Mouse (Mus musculus) erythroblast, embryonic 14.5 days (primary cell): Measurements from ENCODE around the gene Usf1. TPM values are rescaled to one million over a fixed set of nuclear protein-coding genes. Genes with fewer than 3 reads are reported as not detected.

Experiments
- H3K27me3 ChIP-seq: 2 replicates; pipeline ENCODE4 v1.6.1; 2012; ENCODE audit warnings: inconsistent platforms; ENCODE audit not compliant: control insufficient read depth
- H3K36me3 ChIP-seq: 2 replicates; pipeline ENCODE4 v1.6.1; 2012; ENCODE audit warnings: mild to moderate bottlenecking, inconsistent platforms; ENCODE audit not compliant: control insufficient read depth
- H3K4me1 ChIP-seq: 2 replicates; pipeline ENCODE4 v1.6.1; 2012; ENCODE audit warnings: inconsistent platforms; ENCODE audit not compliant: control insufficient read depth
- H3K4me3 ChIP-seq: replicated peaks from 2 replicates; pipeline ENCODE3; 2012; ENCODE audit warnings: moderate library complexity, mild to moderate bottlenecking, inconsistent platforms
- H3K9me3 ChIP-seq: 2 replicates; pipeline ENCODE4 v1.6.1; 2012; ENCODE audit warnings: low read length, inconsistent platforms, mixed read lengths; ENCODE audit not compliant: control insufficient read depth
- GATA1 ChIP-seq: IDR thresholded peaks from 2 replicates; pipeline ENCODE4 v1.6.1; 2012; ENCODE audit warnings: low read length, inconsistent platforms, mixed read lengths
- TAL1 ChIP-seq: IDR thresholded peaks from 3 replicates; pipeline ENCODE4 v1.6.1; 2012; ENCODE audit warnings: low read length, inconsistent platforms, mixed read lengths
- polyA plus RNA-seq: library from polyadenylated mRNA; stranded (reverse); fragments of >175 nt; gene quantifications from 2 replicates; pipeline ENCODE4 v1.2.3, GENCODE M21; 2012

Gene Usf1
- polyA plus RNA-seq, 1 experiment, result 1.2 TPM

DNA sequence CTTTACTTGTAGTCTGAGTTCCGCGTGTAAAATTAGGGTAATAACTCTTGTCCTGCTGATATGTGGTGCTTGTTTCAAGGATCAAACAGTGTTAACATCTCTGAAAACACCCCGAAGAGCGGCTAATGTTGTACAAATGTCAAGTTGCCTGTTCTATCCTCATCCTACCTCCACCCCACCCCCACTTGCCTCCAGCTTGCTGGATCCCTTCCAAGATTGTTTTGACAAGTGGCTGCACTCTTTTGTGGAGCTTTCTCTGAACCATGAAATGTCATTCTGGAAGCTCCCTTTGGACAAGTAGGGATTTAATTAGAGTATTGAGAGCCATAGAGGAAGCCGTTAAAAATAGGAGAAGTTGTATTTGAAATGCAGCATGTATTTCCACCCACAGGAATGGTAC is 48.7 kb downstream of the Usf1 start:
- Histone ChIP-seq H3K36me3 (peaks cover 3% of the 10 kb centered on the region; the same call in 1 of the 2 replicates), H3K4me3 (no peak overlapping the region), H3K27me3 (no peaks in the 10 kb centered on the region), H3K4me1 (no peaks in the 10 kb centered on the region), H3K9me3 (no peaks in the 10 kb centered on the region)
- no peak for TF ChIP-seq TAL1
- TF ChIP-seq GATA1, result no peak

DNA sequence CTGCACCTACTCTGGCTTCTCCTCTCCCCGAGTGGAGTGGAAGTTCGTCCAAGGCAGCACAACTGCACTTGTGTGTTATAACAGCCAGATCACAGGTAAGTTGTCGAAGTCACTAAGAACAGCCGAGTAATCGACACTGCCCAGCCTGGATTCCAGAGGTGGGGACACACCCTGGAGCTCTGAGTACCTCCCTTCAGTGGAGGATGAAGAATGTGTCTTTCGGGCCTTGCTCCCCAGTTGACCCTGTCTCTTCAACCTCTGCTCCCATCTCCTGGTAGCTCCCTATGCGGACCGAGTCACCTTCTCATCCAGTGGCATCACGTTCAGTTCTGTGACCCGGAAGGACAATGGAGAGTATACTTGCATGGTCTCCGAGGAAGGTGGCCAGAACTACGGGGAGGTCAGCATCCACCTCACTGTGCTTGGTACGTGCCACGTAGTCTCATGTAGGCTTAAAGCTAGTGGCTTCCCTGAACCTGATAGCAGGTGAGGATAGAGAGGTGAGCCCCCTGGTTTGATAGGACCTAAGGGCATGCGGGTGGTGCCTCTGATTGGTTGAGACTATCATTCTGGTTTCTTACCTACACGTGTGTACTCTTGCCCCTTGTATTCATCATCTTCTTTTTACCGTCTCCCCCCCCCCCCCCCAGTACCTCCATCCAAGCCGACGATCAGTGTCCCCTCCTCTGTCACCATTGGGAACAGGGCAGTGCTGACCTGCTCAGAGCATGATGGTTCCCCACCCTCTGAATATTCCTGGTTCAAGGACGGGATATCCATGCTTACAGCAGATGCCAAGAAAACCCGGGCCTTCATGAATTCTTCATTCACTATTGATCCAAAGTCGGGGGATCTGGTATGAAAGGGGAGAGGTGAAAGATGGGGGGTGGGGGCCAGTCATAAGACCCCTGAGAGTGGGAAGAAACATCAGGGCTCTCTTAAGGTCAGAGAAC is 49.7 kb downstream of the Usf1 start:
- Histone ChIP-seq H3K4me3 (no peak overlapping the region), H3K36me3 (peaks cover 3% of the 10 kb centered on the region; the same call in 1 of the 2 replicates), H3K9me3 (no peaks in the 10 kb centered on the region), H3K4me1 (no peaks in the 10 kb centered on the region), H3K27me3 (no peaks in the 10 kb centered on the region)
- TF ChIP-seq GATA1 (no peak), TAL1 (no peak)

DNA sequence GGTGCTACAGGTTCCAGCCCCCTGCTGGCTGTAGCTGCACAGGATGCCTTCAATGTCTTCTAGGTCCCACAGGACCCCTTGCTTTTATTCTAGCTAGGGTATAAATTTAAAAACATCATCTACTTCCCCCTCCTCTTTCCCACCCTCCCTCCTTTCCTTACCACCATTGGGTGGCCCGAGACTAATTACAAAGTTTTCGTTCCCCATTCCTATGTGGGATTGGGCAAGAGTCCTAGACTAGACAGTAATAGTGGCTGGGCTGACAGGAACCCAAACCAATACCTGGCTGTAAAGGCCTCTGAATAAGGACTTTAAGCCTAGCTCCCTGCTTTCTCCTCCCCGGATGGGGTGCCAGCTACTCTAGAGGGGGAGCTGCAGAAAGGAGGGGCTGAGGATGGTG is 52.0 kb downstream of the Usf1 start:
- TF ChIP-seq GATA1 (no peak), TAL1 (no peak)
- Histone ChIP-seq H3K36me3 (peaks cover 3% of the 10 kb centered on the region; the same call in 1 of the 2 replicates), H3K4me1 (no peaks in the 10 kb centered on the region), H3K27me3 (no peaks in the 10 kb centered on the region), H3K9me3 (no peaks in the 10 kb centered on the region), H3K4me3 (no peak overlapping the region)

DNA sequence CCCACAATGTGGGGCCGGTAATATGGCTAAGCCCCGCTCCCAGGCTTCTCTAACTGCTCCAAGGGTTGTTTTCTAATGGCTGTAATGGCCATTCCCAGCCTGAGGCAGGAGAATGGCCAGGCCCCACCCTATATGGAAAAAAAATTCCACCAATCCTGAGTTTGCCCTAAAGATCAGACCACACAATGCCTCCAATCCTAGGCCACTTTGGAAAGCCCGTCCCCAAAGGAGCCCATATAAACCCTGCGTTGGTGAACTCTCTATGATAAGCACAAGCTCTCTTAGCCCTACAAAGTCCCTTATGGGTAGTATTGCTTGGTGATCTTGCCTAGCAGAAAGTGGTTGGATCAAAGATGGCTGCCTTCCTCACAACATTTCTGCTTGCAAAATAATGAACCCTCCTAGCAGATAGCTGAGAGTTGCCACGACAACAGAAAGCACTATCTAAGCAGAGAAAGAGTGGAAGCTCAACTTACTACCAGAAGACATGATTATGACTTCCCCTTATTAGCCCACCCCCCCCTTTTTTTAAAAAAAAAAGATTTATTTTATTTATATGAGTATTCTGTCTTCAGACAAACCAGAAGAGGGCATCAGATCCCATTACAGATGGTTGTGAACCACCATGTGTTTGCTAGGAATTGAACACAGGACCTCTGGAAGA is 54.8 kb downstream of the Usf1 start:
- H3K4me1 ChIP-seq, result peaks cover 4% of the 10 kb centered on the region
- no peak overlapping the region for H3K4me3 ChIP-seq
- no peaks in the 10 kb centered on the region for H3K9me3 ChIP-seq
- peaks cover 2% of the 10 kb centered on the region; the same call in 1 of the 2 replicates for H3K36me3 ChIP-seq
- TF ChIP-seq GATA1 (no peak), TAL1 (no peak)
- no peaks in the 10 kb centered on the region for H3K27me3 ChIP-seq

DNA sequence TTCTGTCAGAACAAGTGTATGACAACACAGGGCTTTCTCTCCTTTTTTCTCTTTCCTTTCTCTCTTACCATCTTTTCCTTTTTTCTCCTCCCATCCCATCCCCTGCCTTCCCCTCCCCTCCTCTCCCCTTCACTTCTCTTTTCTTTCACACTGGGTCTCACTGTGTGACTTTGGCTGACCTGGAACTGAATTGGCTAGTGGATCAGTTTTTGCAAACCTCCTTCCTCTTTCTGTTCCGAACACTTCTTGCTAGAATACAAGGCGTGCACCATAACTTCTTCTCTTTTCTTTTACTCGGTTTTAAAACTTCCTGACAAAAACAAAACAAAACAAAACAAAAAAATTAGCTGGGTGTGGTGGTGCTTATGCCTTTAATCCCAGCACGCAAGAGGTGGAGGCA is 55.5 kb downstream of the Usf1 start:
- Histone ChIP-seq H3K27me3 (no peaks in the 10 kb centered on the region), H3K9me3 (no peaks in the 10 kb centered on the region), H3K4me1 (peaks cover 5% of the 10 kb centered on the region), H3K4me3 (no peak overlapping the region), H3K36me3 (no peaks in the 10 kb centered on the region; the same call in 1 of the 2 replicates)
- TF ChIP-seq GATA1 (no peak), TAL1 (no peak)

Other genes starting within 250 kb of the Usf1 start
- not detected in 2 replicates for gene Pcp4l1, start 215.0 kb upstream of the Usf1 start, polyA plus RNA-seq
- not detected in 2 replicates for gene Nr1i3, start 197.3 kb upstream of the Usf1 start, polyA plus RNA-seq
- gene Tomm40l, start 188.8 kb upstream of the Usf1 start, polyA plus RNA-seq, result 2.2 TPM in 2 replicates
- gene Apoa2, start 186.3 kb upstream of the Usf1 start, polyA plus RNA-seq, result 0.42 and 2.1 TPM in 2 replicates
- 0.13 and 0.17 TPM in 2 replicates for gene Fcer1g, start 176.9 kb upstream of the Usf1 start, polyA plus RNA-seq
- not detected in 2 replicates for gene Adamts4, start 160.9 kb upstream of the Usf1 start, polyA plus RNA-seq
- 7.0 and 7.5 TPM in 2 replicates for gene Ndufs2, start 159.9 kb upstream of the Usf1 start, polyA plus RNA-seq
- gene B4galt3, start 141.0 kb upstream of the Usf1 start, polyA plus RNA-seq, result 11.1 and 11.6 TPM in 2 replicates
- 89.9 and 167 TPM in 2 replicates for gene Ppox, start 130.1 kb upstream of the Usf1 start, polyA plus RNA-seq
- gene Usp21, start 123.3 kb upstream of the Usf1 start, polyA plus RNA-seq, result 8.4 and 13.0 TPM in 2 replicates
- 3.9 and 4.8 TPM in 2 replicates for gene Ufc1, start 116.3 kb upstream of the Usf1 start, polyA plus RNA-seq
- gene Dedd, start 82.2 kb upstream of the Usf1 start, polyA plus RNA-seq, result 1.6 and 1.7 TPM in 2 replicates
- gene Nit1, start 65.7 kb upstream of the Usf1 start, polyA plus RNA-seq, result 0.98 TPM in 2 replicates
- 1.4 and 2.0 TPM in 2 replicates for gene Pfdn2, start 65.6 kb upstream of the Usf1 start, polyA plus RNA-seq
- 0.14 TPM in 1 of 2 replicates, not detected in the other for gene Klhdc9, start 50.5 kb upstream of the Usf1 start, polyA plus RNA-seq
- not detected in 2 replicates for gene Nectin4, start 41.2 kb upstream of the Usf1 start, polyA plus RNA-seq
- gene Arhgap30, start 22.4 kb upstream of the Usf1 start, polyA plus RNA-seq, result 0.06 and 0.07 TPM in 2 replicates
- not detected in 2 replicates for gene Tstd1, start 7.6 kb downstream of the Usf1 start, polyA plus RNA-seq
- 0.08 TPM in 1 of 2 replicates, not detected in the other for gene F11r, start 26.2 kb downstream of the Usf1 start, polyA plus RNA-seq
- 0.13 and 0.20 TPM in 2 replicates for gene Alyref2, start 92.2 kb downstream of the Usf1 start, polyA plus RNA-seq
- gene Itln1, start 124.0 kb downstream of the Usf1 start, polyA plus RNA-seq, result not detected in 2 replicates
- gene Cd244a, start 147.9 kb downstream of the Usf1 start, polyA plus RNA-seq, result 0.02 TPM in 1 of 2 replicates, not detected in the other
- 0.01 and 0.03 TPM in 2 replicates for gene Ly9, start 196.1 kb downstream of the Usf1 start, polyA plus RNA-seq
- not detected in 2 replicates for gene Slamf7, start 241.7 kb downstream of the Usf1 start, polyA plus RNA-seq